Mouse (Mus musculus): Measurements from ENCODE around the gene Sp7.

- TF ChIP-seq POLR2A (IDR thresholded peaks at IDR 0.05; ENCODE audit: low read depth, low read length) (no peak), CTCF (IDR thresholded peaks at IDR 0.05; ENCODE audit: extremely low read depth, insufficient read depth, insufficient read length, insufficient replicate concordance) (no peak)
These were observed 44.1 kb upstream of the Sp7 start for GRCm38 (mm10) chr15:102411077-102411476.
